In genomic region chr2:26541258-26541910, GRCm38 (mm10) we compare ENCODE assay signal across 12 mouse cellular contexts. TPM values are rescaled to one million over a fixed set of nuclear protein-coding genes. Genes with fewer than 3 reads are reported as not detected.
DNase-seq lines count a peak whose midpoint lies in the region; ATAC-seq and TF ChIP-seq lines count a peak whose summit lies in the region.
"Had no signal": no experiment of that assay in that cellular context is flagged by ENCODE, and none has a peak within 500 bp of the region (broad histone marks: within the 10 kb centered on the region; RNA-seq: fewer than 3 reads in every experiment).

No protein-coding gene starts in this region.

- no peak overlapping the region for H3K9ac ChIP-seq in kidney, postnatal 0 days (ENCODE audit: low read depth, low read length)
- H3K9ac ChIP-seq in forebrain, embryonic 14.5 days (ENCODE audit: low read length), result no peak overlapping the region; the same call in 1 of the 2 replicates
- H3K9ac ChIP-seq in midbrain, embryonic 11.5 days (ENCODE audit: low read length), result peak overlapping the region; percentile 24; the same call in 1 of the 2 replicates

- DNase-seq in kidney, postnatal 0 days (ENCODE audit: low spot score), result peak; percentile 76
- DNase-seq in kidney, adult 11 months, result no peak
- DNase-seq in brain, embryonic 14.5 days (ENCODE audit: low read depth), result peak; percentile 62
- DNase-seq in forebrain, embryonic 14.5 days (ENCODE audit: low spot score), result no peak
- DNase-seq in midbrain, embryonic 11.5 days (ENCODE audit: low spot score, missing footprints), result no peak
- DNase-seq in yolk sac, embryonic 10.5 days (ENCODE audit: low spot score), result no peak
- DNase-seq in left cerebral cortex, adult 8-10 months (ENCODE audit: low spot score in 2 of 2), result no peak
- no peak for DNase-seq in cerebellum, adult 18-20 months
- DNase-seq: adrenal gland, postnatal 36 days; liver had no signal

- H3K36me3 ChIP-seq in kidney, postnatal 0 days (ENCODE audit: insufficient read depth, low read length), result no peaks in the 10 kb centered on the region
- no peaks in the 10 kb centered on the region for H3K36me3 ChIP-seq in forebrain, embryonic 14.5 days (ENCODE audit: control insufficient read depth, insufficient read depth, low read length)
- H3K36me3 ChIP-seq in midbrain, embryonic 11.5 days (ENCODE audit: control insufficient read depth, insufficient read depth, low read length), result no peaks in the 10 kb centered on the region

- H3K4me1 ChIP-seq in kidney, postnatal 0 days (replicated peaks; ENCODE audit: insufficient read depth, low read length), result peaks cover 21% of the 10 kb centered on the region
- H3K4me1 ChIP-seq in forebrain, embryonic 14.5 days (ENCODE audit: control insufficient read depth, insufficient read depth, low read length), result peaks cover 14% of the 10 kb centered on the region
- H3K4me1 ChIP-seq in midbrain, embryonic 11.5 days (ENCODE audit: control insufficient read depth, insufficient read depth, low read length), result peaks cover 11% of the 10 kb centered on the region

- TF ChIP-seq POLR2A in brain, embryonic 14.5 days (IDR thresholded peaks at IDR 0.05; ENCODE audit: borderline replicate concordance, extremely low read depth, insufficient read depth, insufficient read length, poor library complexity, severe bottlenecking), result no peak

- TF ChIP-seq CTCF in kidney, postnatal 0 days (IDR thresholded peaks at IDR 0.05; ENCODE audit: low read depth), result no peak
- no peak for TF ChIP-seq CTCF in brain, embryonic 14.5 days (IDR thresholded peaks at IDR 0.05; ENCODE audit: borderline replicate concordance, extremely low read depth, insufficient read depth, insufficient read length)

- WGBS in kidney, postnatal 0 days, result 23% methylated on average over 9 of the region's 9 CpGs
- WGBS in forebrain, embryonic 14.5 days, result 37% methylated on average over 9 of the region's 9 CpGs
- 37% methylated on average over 9 of the region's 9 CpGs for WGBS in midbrain, embryonic 11.5 days

- H3K27ac ChIP-seq in kidney, postnatal 0 days, result no peak overlapping the region
- H3K27ac ChIP-seq in forebrain, embryonic 14.5 days (ENCODE audit: low read depth, low read length), result no peak overlapping the region
- no peak overlapping the region for H3K27ac ChIP-seq in midbrain, embryonic 11.5 days (ENCODE audit: low read depth, low read length)

- no peaks in the 10 kb centered on the region for H3K27me3 ChIP-seq in kidney, postnatal 0 days (ENCODE audit: insufficient read depth, low read length)
- H3K27me3 ChIP-seq in forebrain, embryonic 14.5 days (replicated peaks; ENCODE audit: control insufficient read depth, insufficient read depth, low read length), result no peaks in the 10 kb centered on the region
- H3K27me3 ChIP-seq in midbrain, embryonic 11.5 days (ENCODE audit: control insufficient read depth, insufficient read depth, low read length), result no peaks in the 10 kb centered on the region

- no peak overlapping the region for H3K4me3 ChIP-seq in kidney, postnatal 0 days (replicated peaks; ENCODE audit: low read depth, low read length)
- no peak overlapping the region for H3K4me3 ChIP-seq in forebrain, embryonic 14.5 days (ENCODE audit: low read depth, low read length)
- no peak overlapping the region for H3K4me3 ChIP-seq in midbrain, embryonic 11.5 days (ENCODE audit: low read depth, low read length)

- H3K4me2 ChIP-seq in kidney, postnatal 0 days (ENCODE audit: low read length), result no peak overlapping the region
- no peak overlapping the region for H3K4me2 ChIP-seq in forebrain, embryonic 14.5 days (ENCODE audit: low read length)
- H3K4me2 ChIP-seq in midbrain, embryonic 11.5 days, result no peak overlapping the region

- H3K9me3 ChIP-seq in kidney, postnatal 0 days (replicated peaks; ENCODE audit: low read length), result no peaks in the 10 kb centered on the region
- H3K9me3 ChIP-seq in forebrain, embryonic 14.5 days (replicated peaks; ENCODE audit: control insufficient read depth, low read length), result no peaks in the 10 kb centered on the region
- H3K9me3 ChIP-seq in midbrain, embryonic 11.5 days (ENCODE audit: control insufficient read depth, low read length), result no peaks in the 10 kb centered on the region

- 0 out of 2 replicates have a peak, but pooled peaks have one; percentile 50 for ATAC-seq in kidney, postnatal 0 days (replicated peaks; ENCODE audit: low FRiP score, low read depth)
- peak; percentile 44; the same call in 1 of the 2 replicates for ATAC-seq in forebrain, embryonic 14.5 days
- ATAC-seq in midbrain, embryonic 11.5 days (ENCODE audit: low FRiP score), result no peak; the same call in 1 of the 2 replicates

RNA-seq across cellular contexts. Expression of gene Notch1, which starts 24.9 kb away (rescaled TPM):
- polyA plus RNA-seq in kidney, postnatal 0 days (2015; fragmentation: Nextera tagmentation; extraction: Ambion mirVana), result 12.1 and 12.9 TPM in 2 replicates
- 30.5 and 42.4 TPM in 2 replicates for polyA plus RNA-seq in brain, embryonic 14.5 days (2012; rRNA removed)
- polyA plus RNA-seq in forebrain, embryonic 14.5 days (2014; fragmentation: Nextera tagmentation; extraction: Ambion mirVana), result 30.3 and 32.3 TPM in 2 replicates
- 40.8 and 47.5 TPM in 2 replicates for polyA plus RNA-seq in midbrain, embryonic 11.5 days (2014; fragmentation: Nextera tagmentation; extraction: Ambion mirVana)
- 10 to 100 TPM; 23.3 to 28.8 (median 26.6) TPM for total RNA-seq in left cerebral cortex, adult 8-10 months (2022)

RNA-seq across cellular contexts. Expression of gene Egfl7, which starts 38.4 kb away (rescaled TPM):
- polyA plus RNA-seq in kidney, postnatal 0 days (2015; fragmentation: Nextera tagmentation; extraction: Ambion mirVana), result 199 and 211 TPM in 2 replicates
- 139 and 192 TPM in 2 replicates for polyA plus RNA-seq in brain, embryonic 14.5 days (2012; rRNA removed)
- 52.5 and 52.8 TPM in 2 replicates for polyA plus RNA-seq in forebrain, embryonic 14.5 days (2014; fragmentation: Nextera tagmentation; extraction: Ambion mirVana)
- 52.6 and 58.3 TPM in 2 replicates for polyA plus RNA-seq in midbrain, embryonic 11.5 days (2014; fragmentation: Nextera tagmentation; extraction: Ambion mirVana)
- total RNA-seq in left cerebral cortex, adult 8-10 months (2022), result 10 to 100 TPM; 63.8 to 88.2 (median 66.2) TPM

RNA-seq across cellular contexts. Expression of gene Gm20532, which starts 45.1 kb away (rescaled TPM):
- not detected in 2 replicates for polyA plus RNA-seq in kidney, postnatal 0 days (2015; fragmentation: Nextera tagmentation; extraction: Ambion mirVana)
- polyA plus RNA-seq in brain, embryonic 14.5 days (2012; rRNA removed), result not detected in 2 replicates
- polyA plus RNA-seq in forebrain, embryonic 14.5 days (2014; fragmentation: Nextera tagmentation; extraction: Ambion mirVana), result not detected in 2 replicates
- not detected in 2 replicates for polyA plus RNA-seq in midbrain, embryonic 11.5 days (2014; fragmentation: Nextera tagmentation; extraction: Ambion mirVana)
- total RNA-seq in left cerebral cortex, adult 8-10 months (2022), result not detected
- total RNA-seq: adrenal gland, postnatal 36 days; ES-E14 had no signal
- polyA plus RNA-seq: heart, postnatal 0 days had no signal

Comparison
In these comparisons a context has a peak if more than half of its experiments do, and no peak if none do; other contexts are left out.
1. DNase-seq: peak in kidney, postnatal 0 days (single experiment) and brain, embryonic 14.5 days (single experiment); none in kidney, adult 11 months (single experiment), forebrain, embryonic 14.5 days (single experiment), midbrain, embryonic 11.5 days (single experiment), yolk sac, embryonic 10.5 days (single experiment), left cerebral cortex, adult 8-10 months (0 of 2) and cerebellum, adult 18-20 months (0 of 2).